Mouse (Mus musculus): ENCODE data around the gene Ptprn2. TPM values are rescaled to one million over a fixed set of nuclear protein-coding genes. Genes with fewer than 3 reads are reported as not detected.

The Ptprn2 gene
- total and polyA plus RNA-seq, 3 experiments = 0.17 TPM; not detected in 2

- TF ChIP-seq MYC (IDR thresholded peaks at IDR 0.05; ENCODE audit: low read depth, low read length) = no peak
- TF ChIP-seq UBTF (IDR thresholded peaks at IDR 0.05; ENCODE audit: low read depth, low read length) = no peak
- no peak for TF ChIP-seq E2F4 (IDR thresholded peaks at IDR 0.05; ENCODE audit: insufficient replicate concordance, low read depth, low read length)
- no peaks in the 10 kb centered on the region for H3K79me2 ChIP-seq (replicated peaks; ENCODE audit: control insufficient read depth, extremely low read depth, insufficient read depth, poor library complexity, severe bottlenecking)
- no peak overlapping the region for H3K9ac ChIP-seq (ENCODE audit: insufficient read depth, low read depth)
- dilution Hi-C loops (cut with MboI; ENCODE audit: extremely low pct_ligation_motif_present, extremely low pct_unique_long_range_greater_than_20kb, low sequenced_read_pairs) = no loop called here
- no peaks in the 10 kb centered on the region for H3K36me3 ChIP-seq (replicated peaks in 1 of 2; ENCODE audit: control insufficient read depth in 1 of 2, insufficient read depth in 1 of 2, low read length in 1 of 2)
- DNase-seq (ENCODE audit: extremely low read depth) = no peak
- H3K9me3 ChIP-seq (replicated peaks; ENCODE audit: low read length) = no peaks in the 10 kb centered on the region
- no peak overlapping the region for H3K4me2 ChIP-seq (ENCODE audit: insufficient read depth, low read depth, poor library complexity, severe bottlenecking)
- H3K27me3 ChIP-seq (replicated peaks) = no peaks in the 10 kb centered on the region
- H3K4me1 ChIP-seq (ENCODE audit: control insufficient read depth in 1 of 2, insufficient read depth in 2 of 2) = peaks cover 0 to 3% of the 10 kb centered on the region in 2 experiments; a peak in 1 of 4 replicates
- H3K27ac ChIP-seq (ENCODE audit: insufficient read depth, low read depth) = no peak overlapping the region
- H3K4me3 ChIP-seq (replicated peaks in 1 of 3; ENCODE audit: low read depth in 2 of 3, low read length in 2 of 3, poor library complexity in 1 of 3) = no peak overlapping the region
- in situ Hi-C loops (cut with MboI; ENCODE audit: low pct_ligation_motif_present, low pct_unique_long_range_greater_than_20kb, low sequenced_read_pairs) = no loop called here
Measured at GRCm38 (mm10) chr12:116551516-116551915, 66.0 kb downstream of the Ptprn2 start.

- H3K79me2 ChIP-seq (replicated peaks; ENCODE audit: control insufficient read depth, extremely low read depth, insufficient read depth, poor library complexity, severe bottlenecking) = no peaks in the 10 kb centered on the region
- no peak overlapping the region for H3K4me3 ChIP-seq (replicated peaks in 1 of 3; ENCODE audit: low read depth in 2 of 3, low read length in 2 of 3, poor library complexity in 1 of 3)
- H3K4me2 ChIP-seq (ENCODE audit: insufficient read depth, low read depth, poor library complexity, severe bottlenecking) = no peak overlapping the region
- in situ Hi-C loops (cut with MboI; ENCODE audit: low pct_ligation_motif_present, low pct_unique_long_range_greater_than_20kb, low sequenced_read_pairs) (no loop called here), dilution Hi-C loops (cut with MboI; ENCODE audit: extremely low pct_ligation_motif_present, extremely low pct_unique_long_range_greater_than_20kb, low sequenced_read_pairs) (no loop called here)
- no peaks in the 10 kb centered on the region for H3K27me3 ChIP-seq (replicated peaks)
- DNase-seq (ENCODE audit: extremely low read depth) = no peak
- H3K36me3 ChIP-seq (replicated peaks in 1 of 2; ENCODE audit: control insufficient read depth in 1 of 2, insufficient read depth in 1 of 2, low read length in 1 of 2) = no peaks in the 10 kb centered on the region
- H3K9ac ChIP-seq (ENCODE audit: insufficient read depth, low read depth) = no peak overlapping the region
- no peak overlapping the region for H3K27ac ChIP-seq (ENCODE audit: insufficient read depth, low read depth)
- TF ChIP-seq POLR2AphosphoS2 (IDR thresholded peaks at IDR 0.05; ENCODE audit: low read depth, low read length) = no peak
- TF ChIP-seq PAX5 (IDR thresholded peaks at IDR 0.05; ENCODE audit: low read length) = no peak
- no peak for TF ChIP-seq BHLHE40 (IDR thresholded peaks at IDR 0.05; ENCODE audit: low read depth, low read length)
- peaks cover 2% of the 10 kb centered on the region for H3K9me3 ChIP-seq (replicated peaks; ENCODE audit: low read length)
- H3K4me1 ChIP-seq (ENCODE audit: control insufficient read depth in 1 of 2, insufficient read depth in 2 of 2) = peaks cover 0 to 3% of the 10 kb centered on the region in 2 experiments; a peak in 1 of 4 replicates
Measured at GRCm38 (mm10) chr12:116552306-116552705, 66.8 kb downstream of the Ptprn2 start.

- Histone ChIP-seq H3K36me3 (replicated peaks in 1 of 2; ENCODE audit: control insufficient read depth in 1 of 2, insufficient read depth in 1 of 2, low read length in 1 of 2) (no peaks in the 10 kb centered on the region), H3K4me3 (replicated peaks in 1 of 3; ENCODE audit: low read depth in 2 of 3, low read length in 2 of 3, poor library complexity in 1 of 3) (no peak overlapping the region), H3K9ac (ENCODE audit: insufficient read depth, low read depth) (no peak overlapping the region), H3K27me3 (replicated peaks) (no peaks in the 10 kb centered on the region), H3K4me1 (ENCODE audit: control insufficient read depth in 1 of 2, insufficient read depth in 2 of 2) (peaks cover 0 to 3% of the 10 kb centered on the region in 2 experiments; a peak in 1 of 4 replicates), H3K9me3 (replicated peaks; ENCODE audit: low read length) (peaks cover 2% of the 10 kb centered on the region), H3K4me2 (ENCODE audit: insufficient read depth, low read depth, poor library complexity, severe bottlenecking) (no peak overlapping the region), H3K79me2 (replicated peaks; ENCODE audit: control insufficient read depth, extremely low read depth, insufficient read depth, poor library complexity, severe bottlenecking) (no peaks in the 10 kb centered on the region), H3K27ac (ENCODE audit: insufficient read depth, low read depth) (no peak overlapping the region)
- DNase-seq (ENCODE audit: extremely low read depth) = peak; percentile 73
- no peak for TF ChIP-seq NRF1 (IDR thresholded peaks at IDR 0.05; ENCODE audit: low read depth, low read length)
- peak; percentile 33; the same call in 1 of the 2 replicates for TF ChIP-seq ZNF384 (IDR thresholded peaks at IDR 0.05; ENCODE audit: low read depth, low read length)
- dilution Hi-C loops (cut with MboI; ENCODE audit: extremely low pct_ligation_motif_present, extremely low pct_unique_long_range_greater_than_20kb, low sequenced_read_pairs) = no loop called here
- in situ Hi-C loops (cut with MboI; ENCODE audit: low pct_ligation_motif_present, low pct_unique_long_range_greater_than_20kb, low sequenced_read_pairs) = no loop called here
Measured at GRCm38 (mm10) chr12:116553361-116553760, 67.8 kb downstream of the Ptprn2 start.
